Mouse (Mus musculus) testis, adult 2 months (tissue): ENCODE results near the gene F830045P16Rik. TPM values are rescaled to one million over a fixed set of nuclear protein-coding genes. Genes with fewer than 3 reads are reported as not detected.
"Not testable (repeated sequence)": the region's sequence is repeated elsewhere in the genome, so short reads cannot be mapped to it uniquely, and the experiment has no call there.

Experiments used
- H3K27ac ChIP-seq: fragments of 200-500 bp; 2 replicates; pipeline ENCODE4 v1.5.1; 2012; ENCODE audit warnings: low read depth, low read length; ENCODE audit not compliant: control insufficient read depth, insufficient read depth
- H3K27me3 ChIP-seq: fragments of 200-500 bp; 2 replicates; pipeline ENCODE4 v1.6.1; 2012; ENCODE audit warnings: mild to moderate bottlenecking, low read length, moderate library complexity; ENCODE audit not compliant: control insufficient read depth, insufficient read depth
- H3K36me3 ChIP-seq: fragments of 200-500 bp; 2 replicates; pipeline ENCODE4 v1.6.1; 2012; ENCODE audit warnings: mild to moderate bottlenecking, low read length; ENCODE audit not compliant: control insufficient read depth, insufficient read depth
- H3K4me1 ChIP-seq: fragments of 200-500 bp; 2 replicates; pipeline ENCODE4 v1.6.1; 2012; ENCODE audit warnings: low read length; ENCODE audit not compliant: control insufficient read depth, insufficient read depth
- H3K4me3 ChIP-seq: fragments of 200-500 bp; 2 replicates; pipeline ENCODE4 v1.5.1; 2012; ENCODE audit warnings: low read depth, mild to moderate bottlenecking, low read length, moderate library complexity, mixed read lengths; ENCODE audit not compliant: control insufficient read depth
- CTCF ChIP-seq: fragments of 200-500 bp; IDR thresholded peaks from 2 replicates; pipeline ENCODE4 v1.5.1; 2012; ENCODE audit warnings: low read depth, mild to moderate bottlenecking, inconsistent platforms, low read length, moderate library complexity; ENCODE audit not compliant: control insufficient read depth, insufficient read depth, insufficient replicate concordance
- POLR2A ChIP-seq: fragments of 200-500 bp; IDR thresholded peaks from 2 replicates; pipeline ENCODE4 v1.6.1; 2012; ENCODE audit warnings: low read depth, mild to moderate bottlenecking, inconsistent platforms, low read length, moderate library complexity; ENCODE audit not compliant: control insufficient read depth
- polyA plus RNA-seq: library from polyadenylated mRNA; depleted of rRNA; stranded (reverse); fragments of >200 nt; gene quantifications from 2 replicates; pipeline ENCODE4 v1.2.3, GENCODE M21; 2012

Gene F830045P16Rik
- polyA plus RNA-seq, 1 experiment: not detected

GRCm38 (mm10) chr2:129514923-129515920, 21.2 kb downstream of the F830045P16Rik start:
- TF ChIP-seq POLR2A (no peak), CTCF (no peak)
- H3K36me3 ChIP-seq: no peaks in the 10 kb centered on the region
- no peaks in the 10 kb centered on the region for H3K27me3 ChIP-seq
- no peaks in the 10 kb centered on the region; the same call in 1 of the 2 replicates for H3K4me1 ChIP-seq
- no peak overlapping the region for H3K27ac ChIP-seq
- no peak overlapping the region for H3K4me3 ChIP-seq

GRCm38 (mm10) chr2:129514401-129514667, 22.1 kb downstream of the F830045P16Rik start:
- no peak for TF ChIP-seq POLR2A
- no peak for TF ChIP-seq CTCF
- Histone ChIP-seq H3K36me3 (no peaks in the 10 kb centered on the region), H3K27ac (no peak overlapping the region), H3K27me3 (no peaks in the 10 kb centered on the region), H3K4me1 (no peaks in the 10 kb centered on the region; the same call in 1 of the 2 replicates), H3K4me3 (no peak overlapping the region)

DNA sequence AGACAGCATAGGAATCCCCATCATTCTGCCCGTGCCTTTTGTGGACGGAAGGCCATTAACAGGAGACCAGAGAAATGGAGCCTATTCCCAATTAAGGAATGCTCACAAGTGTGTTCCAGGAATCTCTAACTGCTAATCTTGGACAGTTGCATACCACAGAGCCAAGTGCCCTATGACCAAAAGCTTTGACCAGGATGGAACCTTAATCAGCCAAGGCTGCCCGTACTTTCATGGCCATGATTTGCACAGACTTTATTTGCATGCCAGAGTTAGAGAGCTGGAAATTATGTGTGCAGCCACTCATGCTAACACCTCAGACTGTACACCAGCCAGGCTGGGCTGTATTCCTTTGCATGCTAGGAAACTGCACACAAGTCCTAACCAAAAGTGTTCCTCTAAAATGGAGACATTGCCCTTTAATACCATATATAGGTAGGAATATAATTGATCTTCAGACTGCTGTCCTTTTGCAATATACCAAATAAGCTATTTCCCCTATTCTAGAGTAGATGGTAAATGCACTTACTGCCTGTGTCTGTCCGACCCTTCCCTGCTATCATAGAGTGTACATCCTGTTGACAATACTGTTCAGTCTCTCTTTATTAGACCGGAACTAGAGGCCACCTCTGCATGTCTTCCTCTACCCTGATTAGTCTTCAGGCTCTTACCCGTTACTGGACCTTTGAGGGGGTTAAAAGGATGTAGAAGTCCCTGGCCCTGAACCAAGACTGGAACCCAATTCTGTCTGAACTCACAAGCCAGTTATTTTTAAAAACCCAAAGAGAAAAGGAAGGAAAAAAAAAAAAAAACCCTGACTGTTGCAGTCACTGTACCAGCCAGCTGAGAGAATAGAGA, 22.6 kb downstream of the F830045P16Rik start:
- Histone ChIP-seq H3K27ac (no peak overlapping the region), H3K4me3 (no peak overlapping the region), H3K27me3 (no peaks in the 10 kb centered on the region), H3K4me1 (no peaks in the 10 kb centered on the region; the same call in 1 of the 2 replicates), H3K36me3 (no peaks in the 10 kb centered on the region)
- TF ChIP-seq POLR2A (no peak), CTCF (no peak)

- not testable (repeated sequence) for H3K27me3 ChIP-seq, H3K4me3 ChIP-seq, H3K27ac ChIP-seq, H3K4me1 ChIP-seq, H3K36me3 ChIP-seq
These were observed 24.3 kb downstream of the F830045P16Rik start for GRCm38 (mm10) chr2:129512147-129512546.

DNA sequence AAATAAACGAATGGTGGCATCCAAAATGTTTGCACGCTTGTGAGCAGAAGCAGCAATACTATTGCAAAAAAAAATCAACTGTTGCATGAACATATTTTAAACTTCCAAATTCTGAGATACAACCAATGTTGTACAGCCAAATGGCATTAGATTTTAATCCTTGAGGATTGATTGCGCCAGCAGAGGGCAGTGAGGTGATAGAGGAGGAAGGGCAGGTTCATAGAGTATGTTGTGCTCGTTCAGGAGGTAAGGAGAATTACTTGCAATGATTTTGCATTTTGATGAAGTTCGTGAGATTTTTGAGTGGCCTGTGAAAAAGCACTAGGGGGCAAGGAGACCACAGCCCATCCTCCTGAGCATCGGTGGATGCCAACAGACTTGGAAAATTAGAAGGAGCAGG, 33.8 kb downstream of the F830045P16Rik start:
- TF ChIP-seq CTCF (no peak), POLR2A (no peak)
- H3K36me3 ChIP-seq: no peaks in the 10 kb centered on the region
- no peaks in the 10 kb centered on the region for H3K27me3 ChIP-seq
- H3K4me1 ChIP-seq: no peaks in the 10 kb centered on the region
- no peak overlapping the region for H3K4me3 ChIP-seq
- H3K27ac ChIP-seq: no peak overlapping the region

GRCm38 (mm10) chr2:129489496-129490285, 46.7 kb downstream of the F830045P16Rik start:
- Histone ChIP-seq H3K36me3 (no peaks in the 10 kb centered on the region), H3K4me1 (no peaks in the 10 kb centered on the region), H3K4me3 (no peak overlapping the region), H3K27me3 (no peaks in the 10 kb centered on the region), H3K27ac (no peak overlapping the region)
- TF ChIP-seq POLR2A (no peak), CTCF (no peak)

GRCm38 (mm10) chr2:129483150-129483549, 53.3 kb downstream of the F830045P16Rik start:
- Histone ChIP-seq H3K36me3 (no peaks in the 10 kb centered on the region), H3K4me1 (no peaks in the 10 kb centered on the region), H3K27me3 (no peaks in the 10 kb centered on the region), H3K4me3 (no peak overlapping the region), H3K27ac (no peak overlapping the region)
- TF ChIP-seq CTCF: no peak
- no peak for TF ChIP-seq POLR2A
